Mouse (Mus musculus): ENCODE data around the gene Hrh1. TPM values are rescaled to one million over a fixed set of nuclear protein-coding genes. Genes with fewer than 3 reads are reported as not detected.

The Hrh1 gene
- 1 to 10 TPM; 4.9 to 5.1 TPM for total RNA-seq (2021)

- peak; percentile 75 for DNase-seq
- intact Hi-C loops (cut with DNase I) = no loop called here
Measured at GRCm38 (mm10) chr6:114397691-114398217, at the start of gene Hrh1. Gene Hrh1, plus strand, starts transcription at chr6:114397936.

DNA sequence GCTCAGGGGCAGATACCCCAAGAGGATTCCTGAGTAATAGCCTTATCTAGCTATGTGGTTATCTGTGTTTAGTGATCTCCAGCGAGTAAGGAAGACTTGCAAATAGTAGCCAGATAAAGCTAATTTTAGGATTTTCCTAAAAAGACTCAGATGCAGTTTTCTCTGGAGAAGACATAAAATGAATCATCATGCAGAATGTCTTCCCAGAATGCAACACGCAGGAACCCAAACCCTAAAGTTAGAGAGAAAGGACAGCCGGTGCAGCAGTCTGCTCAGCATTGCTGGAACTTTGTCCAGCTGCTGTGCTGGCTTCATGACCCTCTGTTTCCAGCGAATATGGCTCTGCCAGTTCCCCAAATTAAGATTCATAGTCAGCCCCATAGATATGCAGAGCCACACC is 43.1 kb upstream of the Hrh1 start:
- intact Hi-C loops (cut with DNase I) = no loop called here
- no peak for DNase-seq

GRCm38 (mm10) chr6:114358171-114358570 is 39.6 kb upstream of the Hrh1 start:
- peak; percentile 60 for DNase-seq
- intact Hi-C loops (cut with DNase I) = no loop called here

DNA sequence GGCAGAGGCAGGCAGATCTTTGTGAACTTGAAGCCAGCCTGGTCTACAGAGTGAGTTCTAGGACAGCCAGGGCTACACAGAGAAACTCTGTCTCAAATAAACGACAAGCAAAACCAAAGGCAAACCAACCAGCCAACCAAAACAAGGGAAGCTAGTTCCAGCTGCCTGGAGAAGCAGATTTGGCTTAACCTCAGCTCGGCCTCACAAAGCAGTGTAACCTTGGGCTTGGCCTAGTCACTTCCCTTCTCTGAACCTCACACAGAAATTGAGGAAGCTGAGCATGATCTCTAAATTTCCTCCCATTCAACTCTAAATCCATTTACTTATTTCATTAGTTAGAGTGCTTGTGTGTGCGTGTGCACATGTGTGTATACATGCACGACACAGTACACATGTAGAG is 35.4 kb upstream of the Hrh1 start:
- DNase-seq = no peak
- intact Hi-C loops (cut with DNase I) = no loop called here

GRCm38 (mm10) chr6:114363740-114364139 is 34.0 kb upstream of the Hrh1 start:
- no peak for DNase-seq
- intact Hi-C loops (cut with DNase I) = no loop called here

- no peak for DNase-seq
- intact Hi-C loops (cut with DNase I) = no loop called here
Measured at GRCm38 (mm10) chr6:114364734-114365133, 33.0 kb upstream of the Hrh1 start.

GRCm38 (mm10) chr6:114366191-114366590 is 31.5 kb upstream of the Hrh1 start:
- DNase-seq = no peak
- intact Hi-C loops (cut with DNase I) = no loop called here

DNA sequence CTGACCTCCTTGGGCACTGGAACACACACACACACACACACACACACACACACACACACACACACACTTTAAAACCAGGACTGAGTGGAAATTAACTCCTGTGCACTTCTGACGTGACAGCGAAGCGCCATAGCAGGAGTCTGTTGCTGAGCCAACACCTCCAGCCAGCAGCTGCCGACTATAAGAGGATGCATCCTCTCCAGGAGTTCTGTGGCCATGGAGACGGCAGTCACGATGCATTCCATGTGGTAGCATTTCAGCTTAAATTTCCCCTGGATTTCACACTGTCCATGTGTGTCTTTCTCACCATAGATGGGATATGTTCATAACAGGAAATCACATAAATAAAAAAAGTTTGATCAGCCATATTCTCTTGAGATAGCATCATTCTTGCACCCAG is 30.1 kb upstream of the Hrh1 start:
- intact Hi-C loops (cut with DNase I) = no loop called here
- DNase-seq = no peak

DNA sequence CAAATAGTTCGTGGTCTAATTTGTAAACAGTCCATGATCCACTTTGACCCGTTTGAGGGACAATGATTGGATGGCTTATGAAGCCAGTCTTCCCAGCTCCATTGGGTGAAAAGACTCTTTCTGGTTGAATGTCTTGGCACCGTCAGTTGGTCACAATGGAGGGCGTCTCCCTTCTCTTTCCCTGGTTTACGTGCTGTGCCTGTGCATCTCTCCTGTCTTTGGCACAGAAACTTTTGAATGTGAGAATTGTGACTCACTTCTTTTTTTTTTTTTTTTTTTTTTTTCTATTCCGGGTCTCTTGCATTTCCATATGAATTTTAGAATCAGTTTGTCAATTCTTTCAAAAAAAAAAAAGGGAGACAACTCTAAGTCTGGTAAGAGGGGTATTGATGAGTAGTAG is 29.5 kb upstream of the Hrh1 start:
- DNase-seq = no peak

DNA sequence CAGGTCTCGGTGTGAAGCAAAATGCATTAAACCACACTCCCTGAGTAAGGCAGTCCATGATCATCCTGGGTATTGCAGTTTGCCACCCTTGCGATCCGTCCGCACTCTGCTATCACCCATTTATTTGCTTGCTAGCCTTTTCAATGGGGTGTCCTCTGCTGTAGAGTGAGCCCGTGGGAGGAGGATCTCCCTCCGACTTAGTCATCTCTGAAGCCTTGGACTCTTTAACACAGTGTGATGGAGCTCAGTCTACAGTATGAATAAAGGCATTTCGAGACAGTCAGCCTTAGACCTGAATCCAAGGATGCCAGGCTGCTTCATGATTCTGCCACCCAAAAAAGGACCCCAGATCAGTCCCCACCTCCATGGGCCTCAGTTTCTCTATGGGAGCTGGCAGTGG is 25.0 kb upstream of the Hrh1 start:
- no peak for DNase-seq
- intact Hi-C loops (cut with DNase I) = no loop called here

More for the DNA sequence above, 29.5 kb upstream of the Hrh1 start:
- intact Hi-C loops (cut with DNase I) = no loop called here

DNA sequence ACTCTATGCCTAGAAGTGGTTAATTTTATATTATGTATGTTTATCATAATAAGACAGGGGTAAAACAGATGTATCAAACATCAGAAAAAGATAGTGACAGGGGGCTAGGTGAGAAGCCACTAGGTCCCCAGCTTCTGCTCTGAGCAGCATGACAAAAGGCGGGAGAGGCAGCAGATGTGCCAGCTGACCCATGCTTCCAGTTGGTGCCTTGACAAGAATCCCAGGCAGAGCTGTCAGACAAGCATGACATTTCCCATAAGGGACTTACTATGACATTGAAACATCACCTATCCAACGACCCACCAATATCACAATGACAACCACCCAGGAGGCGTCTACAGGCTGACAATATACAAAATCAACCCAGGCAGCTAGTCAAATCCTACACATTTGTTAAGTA is 16.9 kb upstream of the Hrh1 start:
- DNase-seq = no peak
- intact Hi-C loops (cut with DNase I) = no loop called here

GRCm38 (mm10) chr6:114387320-114387719 is 10.4 kb upstream of the Hrh1 start:
- intact Hi-C loops (cut with DNase I) = no loop called here
- DNase-seq = no peak

DNA sequence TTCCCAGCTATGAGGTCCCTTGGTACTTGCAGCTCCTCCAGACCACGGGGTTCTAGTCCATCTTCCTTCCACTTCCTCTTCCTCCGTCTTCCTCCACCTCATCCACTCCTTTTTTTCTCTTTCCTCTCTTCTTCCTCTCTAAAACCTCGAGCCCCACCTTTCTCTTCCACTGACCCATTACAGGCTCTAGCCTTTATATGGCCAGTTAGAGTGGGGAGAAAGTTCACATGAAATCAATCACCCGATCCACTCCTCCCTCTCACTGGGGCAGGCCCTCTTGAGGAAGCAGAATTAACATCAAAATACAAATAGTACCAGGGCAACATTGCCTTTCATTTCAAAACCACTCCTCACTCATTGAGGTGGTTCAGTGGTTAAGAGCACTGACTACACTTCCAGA is 9.9 kb upstream of the Hrh1 start:
- intact Hi-C loops (cut with DNase I) = no loop called here

GRCm38 (mm10) chr6:114390129-114390528 is 7.6 kb upstream of the Hrh1 start:
- no peak for DNase-seq
- intact Hi-C loops (cut with DNase I) = no loop called here

More for the DNA sequence above, 9.9 kb upstream of the Hrh1 start:
- no peak for DNase-seq

- DNase-seq = no peak
- intact Hi-C loops (cut with DNase I) = no loop called here
Measured at GRCm38 (mm10) chr6:114394982-114395381, 2.8 kb upstream of the Hrh1 start.

- no peak for DNase-seq
- intact Hi-C loops (cut with DNase I) = no loop called here
Measured at GRCm38 (mm10) chr6:114396605-114397004, 1.1 kb upstream of the Hrh1 start.

DNA sequence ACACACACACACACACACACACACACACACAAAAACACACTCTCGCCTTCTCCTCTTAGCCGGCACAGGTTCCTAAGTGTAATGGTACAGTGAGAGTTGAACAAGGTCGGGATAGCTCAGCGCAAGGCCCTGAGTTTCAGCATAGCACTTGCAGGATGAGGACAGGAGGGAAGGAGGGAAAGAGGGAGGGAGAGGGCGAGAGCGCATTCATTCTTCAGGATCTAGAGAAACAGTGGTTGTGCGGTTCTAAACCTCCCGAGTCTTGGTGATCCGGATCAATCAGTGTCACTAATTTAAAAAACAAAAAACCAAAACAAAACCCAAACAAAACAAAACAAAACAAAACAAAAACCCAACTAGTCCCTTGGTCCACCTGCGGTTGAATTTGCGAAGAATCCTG is 456 bp upstream of the Hrh1 start:
- intact Hi-C loops (cut with DNase I) = no loop called here
- DNase-seq = no peak

DNA sequence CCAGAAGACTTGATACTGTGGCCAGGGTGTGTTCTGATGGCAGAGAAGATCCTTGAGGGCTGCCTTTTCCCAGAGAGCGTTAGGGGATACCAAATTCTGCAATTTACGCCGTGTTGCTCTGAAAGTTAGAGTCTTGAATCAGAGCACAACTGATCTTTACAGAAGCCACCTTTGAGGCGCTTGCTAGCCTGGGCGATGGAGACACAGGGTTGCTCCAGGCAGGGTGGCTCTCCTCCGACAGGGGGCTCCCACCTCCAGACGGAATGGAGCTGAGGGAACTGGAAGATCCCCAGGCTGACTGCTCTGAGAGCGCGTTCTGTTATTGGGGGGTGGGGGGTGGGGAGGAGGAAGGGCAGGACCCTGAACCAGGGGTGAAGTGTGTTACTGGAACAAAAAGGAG is 890 bp downstream of the Hrh1 start:
- DNase-seq = peak; percentile 60
- intact Hi-C loops (cut with DNase I) = no loop called here

- DNase-seq = no peak
- intact Hi-C loops (cut with DNase I) = no loop called here
Measured at GRCm38 (mm10) chr6:114400387-114400786, 2.7 kb downstream of the Hrh1 start.

DNA sequence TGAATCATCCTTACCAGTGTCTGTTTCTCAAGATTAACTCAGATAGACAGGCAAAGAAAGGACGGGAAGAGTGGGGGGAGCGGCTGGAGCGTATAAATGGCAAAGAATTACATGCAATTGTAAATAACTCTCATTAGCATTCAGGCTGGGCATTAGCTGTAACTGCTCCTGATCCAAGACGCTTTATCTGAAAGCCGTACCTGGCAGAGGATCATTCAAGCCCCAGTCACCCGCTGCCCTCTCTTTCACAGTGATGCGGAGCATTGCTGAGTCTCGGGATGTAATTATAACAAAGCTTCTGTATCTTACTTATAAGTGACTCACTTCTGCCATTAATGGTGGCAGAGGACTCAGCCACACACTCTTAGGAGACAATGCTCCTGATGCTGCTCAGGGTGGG is 3.1 kb downstream of the Hrh1 start:
- DNase-seq = no peak
- intact Hi-C loops (cut with DNase I) = no loop called here

GRCm38 (mm10) chr6:114402161-114402560 is 4.4 kb downstream of the Hrh1 start:
- DNase-seq = no peak
- intact Hi-C loops (cut with DNase I) = no loop called here

DNA sequence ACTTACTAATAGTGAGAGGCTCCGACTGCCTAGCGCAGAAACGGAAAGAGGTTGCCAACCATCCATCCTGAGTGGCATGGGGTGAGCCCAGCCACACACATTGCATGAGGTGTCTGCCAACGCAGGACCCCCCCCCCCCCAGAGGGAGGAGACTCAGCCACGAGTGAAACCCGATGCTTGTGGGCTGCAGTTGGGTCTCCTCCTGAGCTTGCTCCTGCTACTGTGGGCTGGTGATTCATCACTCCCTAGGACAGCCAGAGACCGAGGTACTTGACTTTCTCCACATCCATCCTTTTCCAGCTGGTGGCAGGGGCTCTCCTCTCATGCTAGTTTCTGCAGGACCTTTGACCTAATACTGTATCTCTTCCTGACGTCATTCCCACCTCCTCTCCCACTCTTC is 5.9 kb downstream of the Hrh1 start:
- intact Hi-C loops (cut with DNase I) = no loop called here

DNA sequence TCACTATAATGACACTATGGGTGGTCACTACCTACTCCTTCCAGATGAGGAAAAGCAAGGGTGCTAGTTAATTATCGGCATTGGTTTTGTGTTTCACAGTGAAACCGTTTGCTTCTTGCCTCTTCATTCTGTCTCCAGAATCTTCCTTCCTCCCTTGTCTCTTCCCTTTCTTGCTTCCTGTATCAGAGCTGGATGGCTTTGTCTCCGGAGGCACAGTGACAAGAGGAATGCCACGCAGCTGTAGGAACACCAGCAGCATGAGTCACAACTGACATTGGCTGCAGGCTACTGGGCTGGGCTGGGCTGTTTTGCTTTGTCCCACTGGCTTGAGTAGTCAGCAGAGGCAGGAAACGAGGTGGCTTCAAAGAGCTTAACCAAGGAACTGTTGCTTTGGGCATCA is 6.4 kb downstream of the Hrh1 start:
- intact Hi-C loops (cut with DNase I) = no loop called here
- DNase-seq = no peak

More for the DNA sequence above, 5.9 kb downstream of the Hrh1 start:
- DNase-seq = peak; percentile 31
